Mouse (Mus musculus) testis, adult 2 months (tissue): Measurements from ENCODE around the gene Slbp.

Source experiments
- CTCF ChIP-seq: fragments of 200-500 bp; IDR thresholded peaks from 2 replicates; pipeline ENCODE4 v1.5.1; 2012; ENCODE audit warnings: low read depth, mild to moderate bottlenecking, inconsistent platforms, low read length, moderate library complexity; ENCODE audit not compliant: control insufficient read depth, insufficient read depth, insufficient replicate concordance
- POLR2A ChIP-seq: fragments of 200-500 bp; IDR thresholded peaks from 2 replicates; pipeline ENCODE4 v1.6.1; 2012; ENCODE audit warnings: low read depth, mild to moderate bottlenecking, inconsistent platforms, low read length, moderate library complexity; ENCODE audit not compliant: control insufficient read depth

GRCm38 (mm10) chr5:33697534-33697933, 45.2 kb upstream of the Slbp start:
- TF ChIP-seq POLR2A (no peak), CTCF (no peak)
